Mouse (Mus musculus): ENCODE measurements around the gene Lcp2. TPM values are rescaled to one million over a fixed set of nuclear protein-coding genes. Genes with fewer than 3 reads are reported as not detected.

The Lcp2 gene
- 161 and 165 TPM in 2 replicates for total RNA-seq (2023)

GRCm38 (mm10) chr11:34046767-34047541 lies at the start of gene Lcp2:
Gene Lcp2 (plus strand): TSS chr11:34046920.

GRCm38 (mm10) chr11:34098422-34098821 lies 51.7 kb downstream of the Lcp2 start, which contains the start of gene 4930469K13Rik:
Gene 4930469K13Rik (minus strand): TSS chr11:34098554.

Other genes with a start within 250 kb of the Lcp2 start
- not detected in 2 replicates for gene Kcnmb1, start 83.9 kb upstream of the Lcp2 start, total RNA-seq (2023)
- not detected in 2 replicates for gene Kcnip1, start 53.8 kb upstream of the Lcp2 start, total RNA-seq (2023)
- gene 4930469K13Rik, start 51.6 kb downstream of the Lcp2 start, total RNA-seq (2023): not detected in 2 replicates
- gene Foxi1, start 161.2 kb downstream of the Lcp2 start, total RNA-seq (2023): not detected in 2 replicates

All from neutrophil, adult 65 days (primary cell).